Mouse (Mus musculus) E14TG2a.4 (cell line): ENCODE results near the gene Spata1.

Source experiments
- CTCF ChIP-seq: conservative IDR thresholded peaks from 2 replicates; pipeline ENCODE4 v1.5.1; 2014; ENCODE audit warnings: low read length
- NANOG ChIP-seq: IDR thresholded peaks from 2 replicates; pipeline ENCODE4 v1.6.1; 2014; ENCODE audit warnings: borderline replicate concordance, low read length, mixed read lengths

DNA sequence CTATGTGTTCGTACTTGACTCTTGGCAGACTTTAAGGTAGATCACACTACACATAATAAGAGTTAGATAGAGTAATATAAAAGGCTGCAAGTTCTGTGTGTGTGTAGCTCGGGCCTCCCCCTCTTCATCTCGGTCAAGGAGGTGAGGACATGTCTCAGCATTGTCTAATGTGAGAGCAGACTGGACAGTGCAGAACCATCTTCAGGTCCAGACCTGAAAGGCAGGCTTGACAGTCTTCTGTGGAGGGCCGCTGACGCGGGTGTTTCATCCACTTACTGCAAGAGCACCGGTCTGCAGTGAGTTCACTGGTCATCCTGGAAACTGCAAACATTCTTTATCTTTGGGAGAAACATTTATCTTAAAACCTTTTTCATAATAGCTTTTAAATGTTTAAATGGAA is 57.1 kb downstream of the Spata1 start:
- TF ChIP-seq CTCF (no peak), NANOG (no peak)
